Mouse (Mus musculus) forebrain, embryonic 13.5 days (tissue): ENCODE data around the gene Stx8. TPM values are rescaled to one million over a fixed set of nuclear protein-coding genes. Genes with fewer than 3 reads are reported as not detected.

Experiments
- ATAC-seq: fragments of 200-750 bp; cut with Nextera tagmentation; 2 replicates; pipeline ENCODE4 v1.8.0; 2017
- H3K27ac ChIP-seq: fragments of 300-500 bp; sonication (generic); 2 replicates; pipeline ENCODE4 v1.5.1; 2015; ENCODE audit warnings: inconsistent platforms, mild to moderate bottlenecking, moderate library complexity
- H3K27me3 ChIP-seq: fragments of 300-500 bp; sonication (generic); 2 replicates; pipeline ENCODE4 v1.6.1; 2015; ENCODE audit warnings: mild to moderate bottlenecking, inconsistent platforms
- H3K36me3 ChIP-seq: fragments of 300-500 bp; sonication (generic); 2 replicates; pipeline ENCODE4 v1.6.1; 2015; ENCODE audit warnings: mild to moderate bottlenecking, inconsistent platforms; ENCODE audit not compliant: poor library complexity, severe bottlenecking
- H3K4me1 ChIP-seq: fragments of 300-500 bp; sonication (generic); 2 replicates; pipeline ENCODE4 v1.6.1; 2015; ENCODE audit warnings: inconsistent platforms
- H3K4me2 ChIP-seq: fragments of 300-500 bp; sonication (generic); 2 replicates; pipeline ENCODE4 v1.6.1; 2015; ENCODE audit warnings: inconsistent platforms, mild to moderate bottlenecking, moderate library complexity
- H3K4me3 ChIP-seq: fragments of 300-500 bp; sonication (generic); 2 replicates; pipeline ENCODE4 v1.5.1; 2015; ENCODE audit warnings: mild to moderate bottlenecking, inconsistent platforms
- H3K9ac ChIP-seq: fragments of 300-500 bp; sonication (generic); 2 replicates; pipeline ENCODE4 v1.6.1; 2015; ENCODE audit warnings: mild to moderate bottlenecking, inconsistent platforms
- H3K9me3 ChIP-seq: fragments of 300-500 bp; sonication (generic); replicated peaks from 2 replicates; pipeline ENCODE4 v1.6.1; 2016; ENCODE audit warnings: inconsistent platforms
- WGBS: fragments of 180-500 bp; shearing (Covaris S2); methylation state at CpG from one replicate; pipeline ENCODE4 v1.1.7; 2015; 5-methylcytosine and 5-hydroxymethylcytosine counted together
- polyA plus RNA-seq: library from polyadenylated mRNA; unstranded; fragments of >200 nt; fragmentation: Nextera tagmentation; extraction: Ambion mirVana; gene quantifications from 2 replicates; pipeline ENCODE4 v1.2.1, GENCODE M21; 2015

Stx8 gene
- polyA plus RNA-seq, 1 experiment from 2014 or later, result 66.0 TPM

GRCm38 (mm10) chr11:67932156-67932555, 33.8 kb upstream of the Stx8 start:
- Histone ChIP-seq H3K4me1 (no peaks in the 10 kb centered on the region), H3K4me3 (no peak overlapping the region), H3K27me3 (no peaks in the 10 kb centered on the region), H3K27ac (no peak overlapping the region), H3K36me3 (no peaks in the 10 kb centered on the region), H3K4me2 (no peak overlapping the region), H3K9me3 (no peaks in the 10 kb centered on the region), H3K9ac (no peak overlapping the region)
- ATAC-seq, result no peak
- WGBS, result 93% methylated on average over 3 of the region's 3 CpGs

- no peaks in the 10 kb centered on the region for H3K4me1 ChIP-seq
- no peak for ATAC-seq
- H3K9ac ChIP-seq, result no peak overlapping the region
Observed at GRCm38 (mm10) chr11:67948229-67948628, 17.8 kb upstream of the Stx8 start.

GRCm38 (mm10) chr11:67949475-67949874, 16.5 kb upstream of the Stx8 start:
- Histone ChIP-seq H3K4me1 (no peaks in the 10 kb centered on the region), H3K27ac (no peak overlapping the region), H3K9me3 (no peaks in the 10 kb centered on the region), H3K36me3 (no peaks in the 10 kb centered on the region), H3K27me3 (no peaks in the 10 kb centered on the region), H3K9ac (no peak overlapping the region), H3K4me2 (no peak overlapping the region), H3K4me3 (no peak overlapping the region)
- WGBS, result 91% methylated on average over 9 of the region's 9 CpGs
- ATAC-seq, result no peak

More at GRCm38 (mm10) chr11:67948229-67948628, 17.8 kb upstream of the Stx8 start:
- WGBS, result 72% methylated on average over 3 of the region's 3 CpGs
- Histone ChIP-seq H3K27me3 (no peaks in the 10 kb centered on the region), H3K36me3 (no peaks in the 10 kb centered on the region), H3K9me3 (no peaks in the 10 kb centered on the region), H3K27ac (no peak overlapping the region), H3K4me2 (no peak overlapping the region), H3K4me3 (no peak overlapping the region)

- H3K4me3 ChIP-seq, result no peak overlapping the region
- no peaks in the 10 kb centered on the region for H3K9me3 ChIP-seq
- no peaks in the 10 kb centered on the region for H3K36me3 ChIP-seq
- 83% methylated on average over 5 of the region's 5 CpGs for WGBS
- no peak overlapping the region for H3K4me2 ChIP-seq
- H3K27me3 ChIP-seq, result no peaks in the 10 kb centered on the region
- no peak overlapping the region for H3K9ac ChIP-seq
- H3K4me1 ChIP-seq, result no peaks in the 10 kb centered on the region
- H3K27ac ChIP-seq, result no peak overlapping the region
- no peak for ATAC-seq
Observed at GRCm38 (mm10) chr11:67953604-67954003, 12.4 kb upstream of the Stx8 start.

- no peaks in the 10 kb centered on the region for H3K36me3 ChIP-seq
- no peaks in the 10 kb centered on the region for H3K4me1 ChIP-seq
- H3K27me3 ChIP-seq, result no peaks in the 10 kb centered on the region
- H3K9me3 ChIP-seq, result no peaks in the 10 kb centered on the region
- H3K4me3 ChIP-seq, result no peak overlapping the region
- H3K9ac ChIP-seq, result no peak overlapping the region
- ATAC-seq, result no peak
- H3K4me2 ChIP-seq, result no peak overlapping the region
- 82% methylated on average over 6 of the region's 6 CpGs for WGBS
- H3K27ac ChIP-seq, result no peak overlapping the region
Observed at GRCm38 (mm10) chr11:67954413-67954812, 11.6 kb upstream of the Stx8 start.

- Histone ChIP-seq H3K27ac (no peak overlapping the region), H3K36me3 (no peaks in the 10 kb centered on the region), H3K4me3 (no peak overlapping the region), H3K9me3 (no peaks in the 10 kb centered on the region), H3K27me3 (no peaks in the 10 kb centered on the region), H3K9ac (no peak overlapping the region), H3K4me2 (no peak overlapping the region), H3K4me1 (peaks cover 21% of the 10 kb centered on the region)
- WGBS, result 73% methylated on average over 6 of the region's 6 CpGs
- ATAC-seq, result no peak
Observed at GRCm38 (mm10) chr11:67964110-67964509, 1.9 kb upstream of the Stx8 start.

- peak within 1 kb of the TSS; percentile 77 for H3K4me3 ChIP-seq
- H3K27ac ChIP-seq, result 0 out of 2 replicates have a peak within 1 kb of the TSS, but pooled peaks have one; percentile 4
- no peaks in the 10 kb centered on the region for H3K27me3 ChIP-seq
- ATAC-seq, result peak; percentile 79
- H3K4me1 ChIP-seq, result peaks cover 21% of the 10 kb centered on the region
- 6% methylated on average over 15 of the region's 15 CpGs for WGBS
- H3K36me3 ChIP-seq, result peaks cover 5% of the 10 kb centered on the region; the same call in 1 of the 2 replicates
- no peaks in the 10 kb centered on the region for H3K9me3 ChIP-seq
- peak within 1 kb of the TSS; percentile 90 for H3K4me2 ChIP-seq
- peak within 1 kb of the TSS; percentile 79 for H3K9ac ChIP-seq
Observed at GRCm38 (mm10) chr11:67965242-67965883, 630 bp upstream of the Stx8 start, which contains the start of gene Cfap52. Cfap52 (minus strand) TSS chr11:67965651.

GRCm38 (mm10) chr11:67967831-67968230, 1.8 kb downstream of the Stx8 start:
- Histone ChIP-seq H3K4me2 (peak overlapping the region; percentile 20; the same call in 1 of the 2 replicates), H3K27ac (no peak overlapping the region), H3K9me3 (no peaks in the 10 kb centered on the region), H3K36me3 (peaks cover 11% of the 10 kb centered on the region; the same call in 1 of the 2 replicates), H3K4me3 (no peak overlapping the region), H3K4me1 (peaks cover 21% of the 10 kb centered on the region), H3K9ac (no peak overlapping the region), H3K27me3 (no peaks in the 10 kb centered on the region)
- no peak for ATAC-seq
- 75% methylated on average over 11 of the region's 11 CpGs for WGBS

- Histone ChIP-seq H3K4me2 (no peak overlapping the region), H3K27me3 (no peaks in the 10 kb centered on the region), H3K9me3 (no peaks in the 10 kb centered on the region), H3K9ac (no peak overlapping the region), H3K4me1 (peaks cover 5% of the 10 kb centered on the region; the same call in 1 of the 2 replicates), H3K4me3 (no peak overlapping the region), H3K27ac (no peak overlapping the region), H3K36me3 (peaks cover 23% of the 10 kb centered on the region; the same call in 1 of the 2 replicates)
- 97% methylated on average over 1 of the region's 1 CpGs for WGBS
- no peak for ATAC-seq
Observed at GRCm38 (mm10) chr11:67972606-67973005, 6.6 kb downstream of the Stx8 start.

- H3K36me3 ChIP-seq, result peaks cover 26% of the 10 kb centered on the region; the same call in 1 of the 2 replicates
- WGBS, result 89% methylated on average over 5 of the region's 5 CpGs
- no peak for ATAC-seq
- no peak overlapping the region for H3K9ac ChIP-seq
- H3K27me3 ChIP-seq, result no peaks in the 10 kb centered on the region
- no peaks in the 10 kb centered on the region for H3K4me1 ChIP-seq
- H3K27ac ChIP-seq, result no peak overlapping the region
- H3K4me3 ChIP-seq, result no peak overlapping the region
- no peaks in the 10 kb centered on the region for H3K9me3 ChIP-seq
- no peak overlapping the region for H3K4me2 ChIP-seq
Observed at GRCm38 (mm10) chr11:67973225-67973624, 7.2 kb downstream of the Stx8 start.

GRCm38 (mm10) chr11:67975252-67975651, 9.3 kb downstream of the Stx8 start:
- WGBS, result 3% methylated on average over 2 of the region's 2 CpGs
- H3K9ac ChIP-seq, result no peak overlapping the region
- H3K36me3 ChIP-seq, result peaks cover 21% of the 10 kb centered on the region; the same call in 1 of the 2 replicates
- no peak overlapping the region for H3K4me2 ChIP-seq
- ATAC-seq, result no peak
- H3K4me3 ChIP-seq, result no peak overlapping the region
- no peaks in the 10 kb centered on the region for H3K27me3 ChIP-seq
- H3K4me1 ChIP-seq, result no peaks in the 10 kb centered on the region
- H3K27ac ChIP-seq, result no peak overlapping the region
- no peaks in the 10 kb centered on the region for H3K9me3 ChIP-seq

- ATAC-seq, result no peak
- Histone ChIP-seq H3K27ac (no peak overlapping the region), H3K4me2 (no peak overlapping the region), H3K9me3 (no peaks in the 10 kb centered on the region), H3K36me3 (peaks cover 12% of the 10 kb centered on the region), H3K27me3 (no peaks in the 10 kb centered on the region), H3K4me3 (no peak overlapping the region), H3K9ac (no peak overlapping the region), H3K4me1 (peaks cover 5% of the 10 kb centered on the region; the same call in 1 of the 2 replicates)
- WGBS, result 94% methylated on average over 6 of the region's 6 CpGs
Observed at GRCm38 (mm10) chr11:67983564-67983963, 17.6 kb downstream of the Stx8 start.

- no peak overlapping the region for H3K4me3 ChIP-seq
- H3K36me3 ChIP-seq, result peaks cover 4% of the 10 kb centered on the region
- H3K9me3 ChIP-seq, result no peaks in the 10 kb centered on the region
- no peak overlapping the region for H3K4me2 ChIP-seq
- no peak overlapping the region for H3K9ac ChIP-seq
- no peak for ATAC-seq
- H3K27me3 ChIP-seq, result no peaks in the 10 kb centered on the region
- H3K27ac ChIP-seq, result no peak overlapping the region
- peaks cover 11% of the 10 kb centered on the region; the same call in 1 of the 2 replicates for H3K4me1 ChIP-seq
- WGBS, result 79% methylated on average over 4 of the region's 4 CpGs
Observed at GRCm38 (mm10) chr11:67991240-67991639, 25.2 kb downstream of the Stx8 start.
